In genomic region chr8:53511551-53512127, GRCm38 (mm10) we compare ENCODE assay signal across 8 mouse cellular contexts. TPM values are rescaled to one million over a fixed set of nuclear protein-coding genes. Genes with fewer than 3 reads are reported as not detected.
DNase-seq lines count a peak whose midpoint lies in the region; ATAC-seq and TF ChIP-seq lines count a peak whose summit lies in the region.

TSS of gene Aga (plus strand) at chr8:53511727.

- TF ChIP-seq CTCF in ES-Bruce4 (IDR thresholded peaks at IDR 0.05; ENCODE audit: low read depth, low read length), result no peak
- no peak for TF ChIP-seq CTCF in liver, postnatal 0 days (IDR thresholded peaks at IDR 0.05; ENCODE audit: low read depth)

- peak within 1 kb of the TSS; percentile 74 for H3K4me2 ChIP-seq in forebrain, embryonic 13.5 days
- H3K4me2 ChIP-seq in liver, postnatal 0 days (ENCODE audit: low read depth, low read length), result peak within 1 kb of the TSS; percentile 73
- peak within 1 kb of the TSS; percentile 59 for H3K4me2 ChIP-seq in neural tube, embryonic 14.5 days (ENCODE audit: low read depth, low read length)

- H3K36me3 ChIP-seq in ES-Bruce4 (ENCODE audit: control insufficient read depth, insufficient read depth, low read length, poor library complexity, severe bottlenecking), result peaks cover 8% of the 10 kb centered on the region
- peaks cover 4% of the 10 kb centered on the region for H3K36me3 ChIP-seq in forebrain, embryonic 13.5 days (ENCODE audit: poor library complexity, severe bottlenecking)
- peaks cover 14% of the 10 kb centered on the region for H3K36me3 ChIP-seq in liver, postnatal 0 days (replicated peaks; ENCODE audit: insufficient read depth, low read length)
- no peaks in the 10 kb centered on the region for H3K36me3 ChIP-seq in neural tube, embryonic 14.5 days (ENCODE audit: control insufficient read depth, insufficient read depth, low read length)

- DNase-seq in heart, postnatal 10 days, result peak; percentile 94
- DNase-seq in large intestine, adult 2 months (ENCODE audit: low read depth, low spot score), result peak; percentile 76
- peak; percentile 89 for DNase-seq in liver, postnatal 0 days
- DNase-seq in testis, postnatal 10 days (ENCODE audit: low spot score), result peak; percentile 90

- H3K27ac ChIP-seq in ES-Bruce4 (ENCODE audit: insufficient read depth, low read length), result no peak within 1 kb of the TSS
- H3K27ac ChIP-seq in forebrain, embryonic 13.5 days, result peak within 1 kb of the TSS; percentile 54
- peak within 1 kb of the TSS; percentile 88 for H3K27ac ChIP-seq in liver, postnatal 0 days (ENCODE audit: low read depth)
- peak within 1 kb of the TSS; percentile 64 for H3K27ac ChIP-seq in neural tube, embryonic 14.5 days (ENCODE audit: low read depth, low read length)

- WGBS in forebrain, embryonic 13.5 days, result 2% methylated on average over 24 of the region's 24 CpGs
- WGBS in large intestine, adult 2 months, result 1% methylated on average over 24 of the region's 24 CpGs
- WGBS in liver, postnatal 0 days (ENCODE audit: insufficient replicate concordance), result 1% methylated on average over 24 of the region's 24 CpGs
- WGBS in neural tube, embryonic 14.5 days, result under 1% methylated on average over 24 of the region's 24 CpGs

- intact Hi-C loops in heart, postnatal 10 days (cut with DNase I), result no loop called here

- no peaks in the 10 kb centered on the region for H3K9me3 ChIP-seq in ES-Bruce4 (replicated peaks; ENCODE audit: control insufficient read depth, insufficient read depth, low read length, poor library complexity, severe bottlenecking)
- H3K9me3 ChIP-seq in forebrain, embryonic 13.5 days (replicated peaks), result no peaks in the 10 kb centered on the region
- no peaks in the 10 kb centered on the region for H3K9me3 ChIP-seq in liver, postnatal 0 days (ENCODE audit: low read length)
- no peaks in the 10 kb centered on the region for H3K9me3 ChIP-seq in neural tube, embryonic 14.5 days (ENCODE audit: control insufficient read depth, low read length)

- no peak for TF ChIP-seq EP300 in ES-Bruce4 (IDR thresholded peaks at IDR 0.05; ENCODE audit: insufficient read depth, low read depth, low read length)
- TF ChIP-seq EP300 in liver, postnatal 0 days (IDR thresholded peaks at IDR 0.05; ENCODE audit: low read depth), result peak; percentile 60

- TF ChIP-seq POLR2A in ES-Bruce4 (IDR thresholded peaks at IDR 0.05; ENCODE audit: insufficient read depth, low read length), result no peak

- 0 out of 2 replicates have a peak, but pooled peaks cover 3% of the 10 kb centered on the region for H3K27me3 ChIP-seq in ES-Bruce4 (ENCODE audit: control insufficient read depth, insufficient read depth, low read length, poor library complexity, severe bottlenecking)
- no peaks in the 10 kb centered on the region for H3K27me3 ChIP-seq in forebrain, embryonic 13.5 days
- H3K27me3 ChIP-seq in liver, postnatal 0 days (ENCODE audit: insufficient read depth, low read length), result no peaks in the 10 kb centered on the region
- H3K27me3 ChIP-seq in neural tube, embryonic 14.5 days (ENCODE audit: control insufficient read depth, insufficient read depth, low read length), result no peaks in the 10 kb centered on the region

- no peaks in the 10 kb centered on the region for H3K4me1 ChIP-seq in ES-Bruce4 (ENCODE audit: control insufficient read depth, insufficient read depth, low read length)
- peaks cover 6% of the 10 kb centered on the region; the same call in 1 of the 2 replicates for H3K4me1 ChIP-seq in forebrain, embryonic 13.5 days
- peaks cover 7% of the 10 kb centered on the region for H3K4me1 ChIP-seq in liver, postnatal 0 days (ENCODE audit: insufficient read depth)
- 0 out of 2 replicates have a peak, but pooled peaks cover 3% of the 10 kb centered on the region for H3K4me1 ChIP-seq in neural tube, embryonic 14.5 days (ENCODE audit: control insufficient read depth, insufficient read depth, low read length)

- peak within 1 kb of the TSS; percentile 84 for H3K9ac ChIP-seq in ES-Bruce4 (ENCODE audit: low read depth, poor library complexity, severe bottlenecking)
- H3K9ac ChIP-seq in forebrain, embryonic 13.5 days, result peak within 1 kb of the TSS; percentile 76
- peak within 1 kb of the TSS; percentile 87 for H3K9ac ChIP-seq in liver, postnatal 0 days (replicated peaks)
- peak within 1 kb of the TSS; percentile 82 for H3K9ac ChIP-seq in neural tube, embryonic 14.5 days (replicated peaks; ENCODE audit: low read depth, low read length)

- ATAC-seq in cerebellum, adult (ENCODE audit: insufficient number of reproducible peaks, low FRiP score, low TSS enrichment), result peak; percentile 94
- ATAC-seq in forebrain, embryonic 13.5 days, result peak; percentile 98
- peak; percentile 99 for ATAC-seq in liver, postnatal 0 days
- ATAC-seq in neural tube, embryonic 14.5 days (ENCODE audit: low read depth), result peak; percentile 99

- H3K4me3 ChIP-seq in ES-Bruce4 (ENCODE audit: low read depth, low read length), result peak within 1 kb of the TSS; percentile 85
- peak within 1 kb of the TSS; percentile 50 for H3K4me3 ChIP-seq in forebrain, embryonic 13.5 days
- H3K4me3 ChIP-seq in liver, postnatal 0 days (ENCODE audit: low read depth, low read length), result peak within 1 kb of the TSS; percentile 68
- H3K4me3 ChIP-seq in neural tube, embryonic 14.5 days (ENCODE audit: low read depth, low read length), result peak within 1 kb of the TSS; percentile 47

RNA-seq across cellular contexts. Expression of gene Aga, which starts in this region (rescaled TPM):
- polyA plus RNA-seq in ES-Bruce4 (2011; ENCODE audit: insufficient read depth, insufficient read length, low read depth, missing spikeins), result 18.2 and 18.8 TPM in 2 replicates
- 11.6 and 13.6 TPM in 2 replicates for polyA plus RNA-seq in forebrain, embryonic 13.5 days (2015; fragmentation: Nextera tagmentation; extraction: Ambion mirVana)
- 10 to 100 TPM; 23.9 to 24.6 TPM for total RNA-seq in heart, postnatal 10 days (2021)
- polyA plus RNA-seq in large intestine, adult 2 months (2012; rRNA removed), result 4.6 and 5.4 TPM in 2 replicates
- polyA plus RNA-seq in liver, postnatal 0 days (2015; fragmentation: Nextera tagmentation; extraction: Ambion mirVana), result 27.5 and 27.8 TPM in 2 replicates
- 11.7 and 15.3 TPM in 2 replicates for polyA plus RNA-seq in neural tube, embryonic 14.5 days (2014; fragmentation: Nextera tagmentation; extraction: Ambion mirVana)
